Mouse (Mus musculus) C2C12 (cell line): ENCODE measurements around the gene Nhp2.

Source experiments
- CEBPB ChIP-seq: IDR thresholded peaks from one replicate; pipeline ENCODE4 v1.6.1; 2011; ENCODE audit warnings: low read depth, mild to moderate bottlenecking, control low read depth, moderate library complexity
- CTCF ChIP-seq: IDR thresholded peaks from one replicate; pipeline ENCODE4 v1.5.1; 2011; ENCODE audit not compliant: control insufficient read depth, insufficient read depth, insufficient read length
- MAX ChIP-seq: IDR thresholded peaks from one replicate; pipeline ENCODE4 v1.6.1; 2011; ENCODE audit warnings: mild to moderate bottlenecking, control low read depth
- USF1 ChIP-seq: IDR thresholded peaks from one replicate; pipeline ENCODE4 v1.6.1; 2011; ENCODE audit warnings: low read depth, mild to moderate bottlenecking, control low read depth, moderate library complexity

DNA sequence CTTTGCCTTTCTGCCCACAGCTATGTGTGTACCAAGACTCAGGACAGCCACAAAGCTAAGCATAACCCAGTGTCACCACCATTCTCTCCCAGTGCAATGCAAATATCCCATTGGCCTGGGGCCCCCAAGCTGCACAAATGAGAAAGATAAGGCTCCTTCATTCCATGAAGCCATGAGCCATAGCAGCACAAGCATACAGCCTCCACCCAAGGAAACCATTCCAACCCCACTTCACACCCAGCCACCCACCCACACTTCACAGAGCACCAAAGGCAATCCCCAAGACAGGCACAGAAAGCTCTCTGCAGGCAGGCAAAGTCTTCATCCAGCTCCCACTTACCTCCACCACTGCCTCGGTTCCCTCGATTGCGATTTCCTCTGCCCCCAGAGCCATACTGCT, 17.3 kb upstream of the Nhp2 start:
- no peak for TF ChIP-seq USF1
- no peak for TF ChIP-seq CTCF
- TF ChIP-seq CEBPB: no peak
- no peak for TF ChIP-seq MAX
